Mouse (Mus musculus) sigmoid colon, adult 10 weeks (tissue): ENCODE results near the gene Ficd. TPM values are rescaled to one million over a fixed set of nuclear protein-coding genes. Genes with fewer than 3 reads are reported as not detected.

Experiments
- polyA plus RNA-seq: library from polyadenylated mRNA; stranded (reverse); fragments of 350-450 nt; fragmentation: Illumina TruSeq; extraction: RNeasy Lipid Tissue Mini Kit (QIAGEN cat#74804); gene quantifications from one replicate; pipeline ENCODE4 v1.2.3, GENCODE M21; 2014; ENCODE audit warnings: low read depth, low replicate concordance

Gene Ficd
- 2.8 TPM for polyA plus RNA-seq

DNA sequence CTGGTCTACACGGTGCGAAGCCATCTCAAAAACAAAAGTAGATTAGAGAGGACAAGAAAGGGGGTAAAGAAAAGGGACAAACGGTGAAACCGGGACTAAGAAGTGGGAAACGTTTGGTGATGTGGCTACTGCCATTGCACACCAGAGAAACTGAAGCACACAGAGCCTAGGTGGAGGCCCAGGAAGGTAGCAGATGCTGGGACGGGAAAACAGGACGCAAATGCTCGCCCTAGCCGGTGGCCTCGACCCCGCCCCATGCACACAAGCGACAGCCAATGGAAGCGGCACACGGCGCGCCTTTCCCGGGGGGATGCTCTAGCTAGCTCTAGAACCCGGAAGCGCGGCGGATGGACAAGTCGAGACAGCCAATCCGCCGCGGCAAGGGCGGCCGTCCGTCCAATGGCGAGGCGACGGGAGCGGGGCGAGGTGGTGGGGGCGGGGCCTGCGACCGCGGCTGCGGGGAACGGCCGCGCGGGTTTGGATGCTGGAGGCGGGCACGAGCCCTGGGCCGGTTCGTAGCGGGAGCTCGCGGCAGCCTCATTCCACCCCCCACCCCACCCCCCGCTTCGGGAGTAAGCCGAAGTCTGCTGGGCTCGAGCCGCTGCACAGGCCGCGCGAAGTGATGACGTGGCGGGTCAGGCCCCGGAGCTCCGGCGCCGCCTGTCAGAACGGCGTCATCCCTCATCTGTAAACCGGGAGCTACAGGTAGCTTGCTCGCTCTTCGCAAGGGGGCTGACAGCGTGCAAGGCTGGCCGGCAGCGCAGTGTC, at the start of gene Ficd:
Gene Ficd (plus strand): TSS at position 459 of the 768 bp plus-strand sequence.

GRCm38 (mm10) chr5:113724446-113724845, 11.2 kb upstream of the Ficd start, which contains the start of gene 1700069L16Rik:
TSS of gene 1700069L16Rik (minus strand) at chr5:113724772.

DNA sequence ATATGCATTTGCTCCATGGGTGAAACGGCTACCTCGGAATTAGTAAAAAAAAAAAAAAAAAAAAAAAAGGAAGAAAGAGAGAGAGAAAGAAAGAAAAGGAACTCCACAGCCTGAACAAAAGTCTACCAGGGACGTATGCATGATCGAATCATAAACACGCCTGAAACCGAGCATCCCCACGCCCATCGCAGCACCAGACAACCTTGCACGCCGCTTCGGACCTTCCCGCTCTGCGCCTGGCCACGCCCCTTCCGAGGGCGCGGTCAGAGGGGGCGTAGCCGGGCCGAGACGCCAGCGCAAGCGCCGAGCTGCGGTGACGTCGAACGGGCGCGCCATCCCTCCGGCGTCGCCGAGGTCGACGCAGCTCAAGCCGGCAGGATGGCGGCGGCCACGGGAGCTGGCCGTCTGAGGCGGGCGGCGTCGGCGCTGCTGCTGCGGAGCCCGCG, 36.9 kb downstream of the Ficd start, which contains the start of the genes Sart3 and Iscu:
Gene Sart3 (minus strand): TSS at position 61 of the 446 bp plus-strand sequence.
Gene Iscu (plus strand): TSS at position 299 of the 446 bp plus-strand sequence.

Other genes with a start within 250 kb of the Ficd start
- 1.0 TPM for gene Wscd2, start 245.5 kb upstream of the Ficd start, polyA plus RNA-seq
- gene Cmklr1, start 85.4 kb upstream of the Ficd start, polyA plus RNA-seq: 0.66 TPM
- gene 1700069L16Rik, start 11.0 kb upstream of the Ficd start, polyA plus RNA-seq: not detected
- 2.6 TPM for gene Sart3, start 36.7 kb downstream of the Ficd start, polyA plus RNA-seq
- 14.9 TPM for gene Iscu, start 36.9 kb downstream of the Ficd start, polyA plus RNA-seq
- 1.3 TPM for gene Tmem119, start 64.7 kb downstream of the Ficd start, polyA plus RNA-seq
- 0.19 TPM for gene Selplg, start 96.8 kb downstream of the Ficd start, polyA plus RNA-seq
- gene Coro1c, start 173.0 kb downstream of the Ficd start, polyA plus RNA-seq: 28.0 TPM